22 mouse cellular contexts compared by ENCODE assay signal in the genomic region with DNA sequence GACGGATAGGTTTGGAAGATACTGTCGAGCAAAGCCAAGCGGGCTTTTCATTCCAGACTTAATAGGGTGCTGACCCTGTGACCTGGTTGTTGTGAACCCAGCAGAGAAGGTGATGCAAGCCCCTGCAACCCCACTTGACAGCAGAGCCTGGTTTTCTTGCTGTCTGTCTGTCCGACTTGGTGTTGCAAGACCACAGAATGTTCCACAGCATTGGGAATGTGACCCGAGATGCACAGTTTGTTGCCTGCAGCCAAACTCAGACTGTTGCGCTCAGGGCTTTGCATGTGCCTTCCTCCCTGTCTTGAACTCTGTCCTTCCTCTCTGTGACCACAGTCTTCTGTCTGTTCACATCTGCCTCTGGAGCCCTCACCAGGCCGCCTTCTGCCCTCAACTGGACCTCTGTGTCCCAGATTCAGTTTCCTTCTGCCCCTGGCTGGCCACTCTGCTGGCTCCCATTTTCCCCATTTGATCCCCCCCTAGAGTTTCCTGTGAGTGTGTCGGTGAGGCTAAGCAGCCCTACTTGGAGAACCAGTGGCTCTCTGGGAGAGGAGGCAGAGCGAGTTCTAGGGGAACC. TPM values are rescaled to one million over a fixed set of nuclear protein-coding genes. Genes with fewer than 3 reads are reported as not detected.
DNase-seq lines count a peak whose midpoint lies in the region; ATAC-seq and TF ChIP-seq lines count a peak whose summit lies in the region.
"Had no signal": no experiment of that assay in that cellular context is flagged by ENCODE, and none has a peak within 500 bp of the region (broad histone marks: within the 10 kb centered on the region; RNA-seq: fewer than 3 reads in every experiment).

No protein-coding gene starts in this region.

- ATAC-seq in intestine, embryonic 15.5 days, result no peak
- no peak for ATAC-seq in intestine, embryonic 16.5 days
- ATAC-seq in liver, embryonic 13.5 days (ENCODE audit: low read depth), result no peak
- ATAC-seq in megakaryocyte progenitor cell, adult 5-6 weeks (replicated peaks; ENCODE audit: poor library complexity), result peak; percentile 48
- no peak for ATAC-seq in hindbrain, postnatal 0 days
- ATAC-seq: forebrain, postnatal 0 days; midbrain, embryonic 13.5 days had no signal

- no peak for TF ChIP-seq CTCF in hindbrain, postnatal 0 days (IDR thresholded peaks at IDR 0.05; ENCODE audit: low read depth)

- H3K36me3 ChIP-seq in intestine, embryonic 15.5 days, result no peaks in the 10 kb centered on the region
- H3K36me3 ChIP-seq in intestine, embryonic 16.5 days (ENCODE audit: control insufficient read depth, insufficient read depth, low read length), result peaks cover 3% of the 10 kb centered on the region; the same call in 1 of the 2 replicates
- H3K36me3 ChIP-seq in liver, embryonic 13.5 days, result 0 out of 2 replicates have a peak, but pooled peaks cover 7% of the 10 kb centered on the region
- H3K36me3 ChIP-seq in hindbrain, postnatal 0 days (ENCODE audit: insufficient read depth, low read length), result no peaks in the 10 kb centered on the region
- H3K36me3 ChIP-seq: hindbrain, embryonic 12.5 days; limb, embryonic 10.5 days; midbrain, embryonic 13.5 days; stomach, embryonic 15.5 days had no signal

- H3K27me3 ChIP-seq in intestine, embryonic 15.5 days (replicated peaks), result no peaks in the 10 kb centered on the region
- no peaks in the 10 kb centered on the region for H3K27me3 ChIP-seq in intestine, embryonic 16.5 days (replicated peaks; ENCODE audit: control insufficient read depth, insufficient read depth, low read length)
- no peaks in the 10 kb centered on the region for H3K27me3 ChIP-seq in liver, embryonic 13.5 days
- H3K27me3 ChIP-seq in hindbrain, postnatal 0 days (ENCODE audit: insufficient read depth, low read length), result no peaks in the 10 kb centered on the region
- H3K27me3 ChIP-seq: hindbrain, embryonic 12.5 days; midbrain, embryonic 13.5 days; stomach, embryonic 15.5 days had no signal

- no peaks in the 10 kb centered on the region for H3K4me1 ChIP-seq in intestine, embryonic 15.5 days (replicated peaks)
- peaks cover 4% of the 10 kb centered on the region; the same call in 1 of the 2 replicates for H3K4me1 ChIP-seq in intestine, embryonic 16.5 days (ENCODE audit: control insufficient read depth, insufficient read depth, low read length)
- H3K4me1 ChIP-seq in liver, embryonic 13.5 days (replicated peaks), result peaks cover 30% of the 10 kb centered on the region
- no peaks in the 10 kb centered on the region for H3K4me1 ChIP-seq in hindbrain, postnatal 0 days (ENCODE audit: insufficient read depth, low read length)
- H3K4me1 ChIP-seq: hindbrain, embryonic 12.5 days; midbrain, embryonic 13.5 days; stomach, embryonic 15.5 days had no signal

- WGBS in intestine, embryonic 15.5 days, result 76% methylated on average over 9 of the region's 9 CpGs
- 80% methylated on average over 9 of the region's 9 CpGs for WGBS in intestine, embryonic 16.5 days
- WGBS in liver, embryonic 13.5 days (ENCODE audit: insufficient replicate concordance), result 68% methylated on average over 9 of the region's 9 CpGs
- WGBS in hindbrain, postnatal 0 days, result 86% methylated on average over 9 of the region's 9 CpGs

- no peaks in the 10 kb centered on the region for H3K9me3 ChIP-seq in intestine, embryonic 15.5 days
- H3K9me3 ChIP-seq in intestine, embryonic 16.5 days (ENCODE audit: control insufficient read depth, low read length), result no peaks in the 10 kb centered on the region
- H3K9me3 ChIP-seq in liver, embryonic 13.5 days (replicated peaks), result no peaks in the 10 kb centered on the region
- no peaks in the 10 kb centered on the region for H3K9me3 ChIP-seq in hindbrain, postnatal 0 days (ENCODE audit: low read length)
- H3K9me3 ChIP-seq: hindbrain, embryonic 12.5 days; limb, embryonic 10.5 days; midbrain, embryonic 13.5 days; stomach, embryonic 15.5 days had no signal

- H3K9ac ChIP-seq in intestine, embryonic 15.5 days, result no peak overlapping the region
- no peak overlapping the region for H3K9ac ChIP-seq in intestine, embryonic 16.5 days (ENCODE audit: low read depth, low read length)
- no peak overlapping the region for H3K9ac ChIP-seq in liver, embryonic 13.5 days
- H3K9ac ChIP-seq in hindbrain, postnatal 0 days (replicated peaks; ENCODE audit: low read length), result no peak overlapping the region
- H3K9ac ChIP-seq: forebrain, postnatal 0 days; hindbrain, embryonic 12.5 days; midbrain, embryonic 13.5 days; stomach, embryonic 15.5 days had no signal

- 0 out of 2 replicates have a peak overlapping the region, but pooled peaks have one; percentile 2 for H3K27ac ChIP-seq in intestine, embryonic 15.5 days
- H3K27ac ChIP-seq in intestine, embryonic 16.5 days (ENCODE audit: low read length), result no peak overlapping the region
- 0 out of 2 replicates have a peak overlapping the region, but pooled peaks have one; percentile 21 for H3K27ac ChIP-seq in liver, embryonic 13.5 days
- H3K27ac ChIP-seq in hindbrain, postnatal 0 days, result no peak overlapping the region
- H3K27ac ChIP-seq: hindbrain, embryonic 12.5 days; limb, embryonic 10.5 days; midbrain, embryonic 13.5 days; stomach, embryonic 15.5 days had no signal

- no peak overlapping the region for H3K4me3 ChIP-seq in intestine, embryonic 15.5 days (replicated peaks)
- H3K4me3 ChIP-seq in intestine, embryonic 16.5 days (ENCODE audit: low read length), result no peak overlapping the region
- H3K4me3 ChIP-seq in liver, embryonic 13.5 days (replicated peaks), result no peak overlapping the region
- H3K4me3 ChIP-seq in hindbrain, postnatal 0 days (ENCODE audit: low read length), result no peak overlapping the region
- H3K4me3 ChIP-seq: hindbrain, embryonic 12.5 days; limb, embryonic 10.5 days; midbrain, embryonic 13.5 days; stomach, embryonic 15.5 days had no signal

- DNase-seq in adipocyte (ENCODE audit: low spot score), result peak; percentile 78
- DNase-seq in liver, embryonic 13.5 days, result no peak
- DNase-seq in hindbrain, postnatal 0 days (ENCODE audit: low spot score), result no peak
- no peak for DNase-seq in cerebellum, adult 8-10 months
- no peak for DNase-seq in cerebellum, adult 9-10 months
- DNase-seq: adrenal gland, adult 2 months; cerebellum, adult 2 months; forebrain, postnatal 0 days; heart, postnatal 14 days; kidney, postnatal 36 days; layer of hippocampus, adult 9-11 months; thymus, adult 2 months had no signal

- H3K4me2 ChIP-seq in intestine, embryonic 15.5 days (replicated peaks), result no peak overlapping the region
- no peak overlapping the region for H3K4me2 ChIP-seq in intestine, embryonic 16.5 days (ENCODE audit: low read depth, low read length)
- no peak overlapping the region for H3K4me2 ChIP-seq in liver, embryonic 13.5 days
- H3K4me2 ChIP-seq in hindbrain, postnatal 0 days (ENCODE audit: low read depth, low read length), result no peak overlapping the region
- H3K4me2 ChIP-seq: heart, embryonic 11.5 days; hindbrain, embryonic 12.5 days; midbrain, embryonic 13.5 days; stomach, embryonic 15.5 days had no signal

RNA-seq across cellular contexts. Expression of gene Tatdn2, which starts 16.8 kb away (rescaled TPM):
- 0.97 and 1.2 TPM in 2 replicates for polyA plus RNA-seq in intestine, embryonic 15.5 days (2015; fragmentation: Nextera tagmentation; extraction: Ambion mirVana)
- polyA plus RNA-seq in intestine, embryonic 16.5 days (2015; fragmentation: Nextera tagmentation; extraction: Ambion mirVana), result 0.60 and 0.65 TPM in 2 replicates
- 0.94 and 1.0 TPM in 2 replicates for polyA plus RNA-seq in liver, embryonic 13.5 days (2015; fragmentation: Nextera tagmentation; extraction: Ambion mirVana)
- total RNA-seq in megakaryocyte progenitor cell, adult 5-6 weeks (2015), result 21.3 and 24.4 TPM in 2 replicates
- total RNA-seq in megakaryocyte progenitor cell, adult 5-6 weeks (2017), result 108 and 112 TPM in 2 replicates
- total RNA-seq in hindbrain, postnatal 0 days (2014; rRNA removed), result 52.2 and 55.5 TPM in 2 replicates
- polyA plus RNA-seq in hindbrain, postnatal 0 days (2015; fragmentation: Nextera tagmentation; extraction: Ambion mirVana), result 0.89 and 1.6 TPM in 2 replicates

RNA-seq across cellular contexts. Expression of gene Ghrl, which starts 39.6 kb away (rescaled TPM):
- polyA plus RNA-seq in intestine, embryonic 15.5 days (2015; fragmentation: Nextera tagmentation; extraction: Ambion mirVana), result 103 and 125 TPM in 2 replicates
- 169 and 177 TPM in 2 replicates for polyA plus RNA-seq in intestine, embryonic 16.5 days (2015; fragmentation: Nextera tagmentation; extraction: Ambion mirVana)
- not detected in 2 replicates for polyA plus RNA-seq in liver, embryonic 13.5 days (2015; fragmentation: Nextera tagmentation; extraction: Ambion mirVana)
- 0.32 TPM in 1 of 2 replicates, not detected in the other for total RNA-seq in megakaryocyte progenitor cell, adult 5-6 weeks (2015)
- 0.17 and 2.2 TPM in 2 replicates for total RNA-seq in megakaryocyte progenitor cell, adult 5-6 weeks (2017)
- not detected in 2 replicates for total RNA-seq in hindbrain, postnatal 0 days (2014; rRNA removed)
- 0.28 and 0.51 TPM in 2 replicates for polyA plus RNA-seq in hindbrain, postnatal 0 days (2015; fragmentation: Nextera tagmentation; extraction: Ambion mirVana)
- total RNA-seq: adrenal gland, adult 2 months; forebrain, postnatal 0 days; gastrocnemius, postnatal 4 days; left cerebral cortex, adult 8-10 months had no signal
- polyA plus RNA-seq: adrenal gland, adult 2 months; limb, embryonic 10.5 days had no signal

RNA-seq across cellular contexts. Expression of gene Irak2, which starts 41.8 kb away (rescaled TPM):
- 11.0 and 13.9 TPM in 2 replicates for polyA plus RNA-seq in intestine, embryonic 15.5 days (2015; fragmentation: Nextera tagmentation; extraction: Ambion mirVana)
- 15.4 and 19.8 TPM in 2 replicates for polyA plus RNA-seq in intestine, embryonic 16.5 days (2015; fragmentation: Nextera tagmentation; extraction: Ambion mirVana)
- polyA plus RNA-seq in liver, embryonic 13.5 days (2015; fragmentation: Nextera tagmentation; extraction: Ambion mirVana), result 12.1 and 14.9 TPM in 2 replicates
- 4.9 and 10.8 TPM in 2 replicates for total RNA-seq in megakaryocyte progenitor cell, adult 5-6 weeks (2015)
- total RNA-seq in megakaryocyte progenitor cell, adult 5-6 weeks (2017), result 20.9 and 30.4 TPM in 2 replicates
- total RNA-seq in hindbrain, postnatal 0 days (2014; rRNA removed), result 12.1 and 13.9 TPM in 2 replicates
- 4.6 and 4.8 TPM in 2 replicates for polyA plus RNA-seq in hindbrain, postnatal 0 days (2015; fragmentation: Nextera tagmentation; extraction: Ambion mirVana)

RNA-seq across cellular contexts. Expression of gene Vhl, which starts 56.3 kb away (rescaled TPM):
- 33.3 and 37.5 TPM in 2 replicates for polyA plus RNA-seq in intestine, embryonic 15.5 days (2015; fragmentation: Nextera tagmentation; extraction: Ambion mirVana)
- polyA plus RNA-seq in intestine, embryonic 16.5 days (2015; fragmentation: Nextera tagmentation; extraction: Ambion mirVana), result 27.5 and 30.5 TPM in 2 replicates
- polyA plus RNA-seq in liver, embryonic 13.5 days (2015; fragmentation: Nextera tagmentation; extraction: Ambion mirVana), result 7.8 and 9.4 TPM in 2 replicates
- total RNA-seq in megakaryocyte progenitor cell, adult 5-6 weeks (2015), result 14.1 and 22.7 TPM in 2 replicates
- total RNA-seq in megakaryocyte progenitor cell, adult 5-6 weeks (2017), result 10.8 and 12.2 TPM in 2 replicates
- 95.7 and 95.9 TPM in 2 replicates for total RNA-seq in hindbrain, postnatal 0 days (2014; rRNA removed)
- 65.4 and 66.8 TPM in 2 replicates for polyA plus RNA-seq in hindbrain, postnatal 0 days (2015; fragmentation: Nextera tagmentation; extraction: Ambion mirVana)

Comparison
In these comparisons a context has a peak if more than half of its experiments do, and no peak if none do; other contexts are left out.
1. H3K27ac ChIP-seq: peak in intestine, embryonic 15.5 days (single experiment) and liver, embryonic 13.5 days (single experiment); none in intestine, embryonic 16.5 days (single experiment) and hindbrain, postnatal 0 days (single experiment).
2. RNA of gene Ghrl, which starts 39.6 kb away (polyA plus RNA-seq): 169 to 177 TPM in intestine, embryonic 16.5 days and 103 to 125 TPM in intestine, embryonic 15.5 days; 0.28 to 0.51 TPM in hindbrain, postnatal 0 days and not detected in liver, embryonic 13.5 days; every median in the first group is over 10 times any median in the second.